Mouse (Mus musculus): ENCODE measurements around the gene Pakap.

DNA sequence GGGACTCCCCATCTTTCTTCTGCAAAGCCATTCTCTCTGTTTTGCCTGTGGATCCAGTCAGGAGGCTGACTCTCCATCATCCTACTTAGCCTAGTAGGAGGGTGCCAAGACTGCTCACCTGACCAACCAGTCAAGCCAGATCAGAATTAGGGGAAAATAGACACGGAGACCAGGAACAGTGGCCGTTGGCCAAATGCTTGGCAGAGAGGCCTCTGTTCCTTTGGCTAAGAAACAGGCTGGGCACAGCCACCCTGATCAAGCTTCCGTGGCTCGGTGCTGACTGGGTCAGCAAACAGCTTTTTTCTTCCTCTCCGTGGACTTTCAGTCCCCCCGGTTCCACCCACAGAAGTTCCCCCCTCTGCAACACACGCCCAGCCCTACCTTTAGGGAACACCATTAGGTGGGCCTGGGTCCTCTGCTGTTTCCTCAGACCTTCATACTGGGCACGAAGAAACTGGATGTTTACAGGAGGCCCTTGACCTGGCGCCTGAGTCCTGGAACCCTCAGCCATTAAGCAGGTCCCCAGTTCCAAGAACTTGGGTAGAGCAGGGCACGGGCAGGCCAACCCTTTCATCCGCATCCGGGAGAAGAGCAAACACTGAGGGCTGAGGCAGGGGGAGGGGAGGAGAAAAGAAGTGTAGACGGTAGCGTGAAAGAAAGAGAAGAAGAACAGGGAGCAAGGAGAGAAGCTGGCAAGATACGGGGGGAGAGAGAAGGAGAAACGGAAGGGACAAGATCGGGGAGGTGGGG is 347.4 kb downstream of the Pakap start:
- TF ChIP-seq CTCF (IDR thresholded peaks at IDR 0.05; ENCODE audit: extremely low read depth, insufficient read length, insufficient replicate concordance, low read depth, low read length) (no peak), POLR2A (IDR thresholded peaks at IDR 0.05; ENCODE audit: low read depth, low read length) (no peak; the same call in 1 of the 2 replicates)

All from small intestine, adult 2 months (tissue).